In the genomic region with DNA sequence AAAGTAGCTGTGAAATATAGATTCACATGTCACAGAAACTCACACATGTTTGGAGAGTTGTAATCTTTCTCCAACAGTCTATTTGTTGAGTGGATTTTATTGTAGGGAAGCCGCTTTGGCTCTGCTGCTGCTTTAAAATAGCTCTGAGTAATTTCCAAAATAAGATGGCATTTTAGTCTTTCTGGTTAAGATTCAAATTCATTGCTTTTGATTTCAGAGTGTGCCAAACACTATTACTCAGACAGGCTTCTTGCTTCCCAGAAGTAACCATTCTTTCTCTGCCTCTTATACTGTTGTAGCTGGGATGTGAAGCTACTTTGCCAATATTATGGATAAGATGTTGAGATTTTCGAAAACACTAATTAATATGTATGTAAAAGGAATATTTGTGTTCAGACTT, we compare ENCODE assay signal across 30 mouse cellular contexts.
"Had no signal": no experiment of that assay in that cellular context is flagged by ENCODE, and none has a peak within 500 bp of the region (broad histone marks: within the 10 kb centered on the region; RNA-seq: fewer than 3 reads in every experiment).

No protein-coding gene starts in this region.

- H3K36me3 ChIP-seq: limb, embryonic 10.5 days; limb, embryonic 12.5 days; limb, embryonic 13.5 days; limb, embryonic 15.5 days; liver, embryonic 12.5 days; liver, embryonic 13.5 days; liver, embryonic 15.5 days; lung, embryonic 15.5 days; midbrain, embryonic 10.5 days; midbrain, embryonic 12.5 days; midbrain, embryonic 13.5 days; midbrain, embryonic 15.5 days had no signal

- H3K9me3 ChIP-seq: limb, embryonic 10.5 days; limb, embryonic 12.5 days; limb, embryonic 13.5 days; limb, embryonic 15.5 days; liver, embryonic 12.5 days; liver, embryonic 13.5 days; liver, embryonic 15.5 days; lung, embryonic 15.5 days; megakaryocyte, embryonic 14.5 days; midbrain, embryonic 10.5 days; midbrain, embryonic 12.5 days; midbrain, embryonic 13.5 days; midbrain, embryonic 15.5 days had no signal

- H3K27me3 ChIP-seq: limb, embryonic 12.5 days; limb, embryonic 13.5 days; limb, embryonic 15.5 days; liver, embryonic 12.5 days; liver, embryonic 13.5 days; liver, embryonic 15.5 days; lung, embryonic 15.5 days; megakaryocyte, embryonic 14.5 days; midbrain, embryonic 12.5 days; midbrain, embryonic 13.5 days; midbrain, embryonic 15.5 days had no signal

- ATAC-seq: liver, embryonic 12.5 days; liver, postnatal 0 days; lung, postnatal 0 days; midbrain, embryonic 13.5 days; midbrain, embryonic 15.5 days; midbrain, embryonic 16.5 days had no signal

- H3K9ac ChIP-seq: limb, embryonic 12.5 days; limb, embryonic 13.5 days; limb, embryonic 15.5 days; liver, embryonic 12.5 days; liver, embryonic 13.5 days; liver, embryonic 14.5 days; liver, embryonic 15.5 days; liver, postnatal 0 days; lung, embryonic 14.5 days; lung, embryonic 15.5 days; midbrain, embryonic 12.5 days; midbrain, embryonic 13.5 days; midbrain, embryonic 15.5 days had no signal

- H3K27ac ChIP-seq: limb, embryonic 10.5 days; limb, embryonic 12.5 days; limb, embryonic 13.5 days; limb, embryonic 15.5 days; liver, embryonic 12.5 days; liver, embryonic 13.5 days; liver, embryonic 14.5 days; liver, embryonic 15.5 days; lung, embryonic 15.5 days; macrophage; midbrain, embryonic 10.5 days; midbrain, embryonic 12.5 days; midbrain, embryonic 13.5 days; midbrain, embryonic 15.5 days had no signal

- H3K4me2 ChIP-seq: limb, embryonic 12.5 days; limb, embryonic 13.5 days; limb, embryonic 15.5 days; liver, embryonic 11.5 days; liver, embryonic 12.5 days; liver, embryonic 13.5 days; liver, embryonic 15.5 days; lung, embryonic 14.5 days; lung, embryonic 15.5 days; midbrain, embryonic 11.5 days; midbrain, embryonic 12.5 days; midbrain, embryonic 13.5 days; midbrain, embryonic 15.5 days had no signal

- H3K4me3 ChIP-seq: limb, embryonic 10.5 days; limb, embryonic 12.5 days; limb, embryonic 13.5 days; limb, embryonic 15.5 days; liver, embryonic 12.5 days; liver, embryonic 13.5 days; liver, embryonic 15.5 days; lung, embryonic 15.5 days; megakaryocyte, embryonic 14.5 days; midbrain, embryonic 10.5 days; midbrain, embryonic 12.5 days; midbrain, embryonic 13.5 days; midbrain, embryonic 15.5 days; myocyte had no signal

- H3K4me1 ChIP-seq: limb, embryonic 10.5 days; limb, embryonic 12.5 days; limb, embryonic 13.5 days; limb, embryonic 15.5 days; liver, embryonic 12.5 days; liver, embryonic 13.5 days; liver, embryonic 15.5 days; lung, embryonic 15.5 days; megakaryocyte, embryonic 14.5 days; midbrain, embryonic 12.5 days; midbrain, embryonic 13.5 days; midbrain, embryonic 15.5 days had no signal

- DNase-seq: left cerebral cortex, postnatal 4 days; liver; liver, embryonic 13.5 days; liver, postnatal 0 days; lung, adult 18-20 months; lung, adult 2 months; lung, embryonic 14.5 days; lung, postnatal 10 days; lung, postnatal 14 days; lung, postnatal 36 days; lung, postnatal 4 days had no signal
